Mouse (Mus musculus): ENCODE measurements around the gene Setd3. TPM values are rescaled to one million over a fixed set of nuclear protein-coding genes. Genes with fewer than 3 reads are reported as not detected.
"Not testable (repeated sequence)": the region's sequence is repeated elsewhere in the genome, so short reads cannot be mapped to it uniquely, and the experiment has no call there.

The Setd3 gene
- total and polyA plus RNA-seq, 3 experiments: 25.0 to 99.8 (median 84.6) TPM

GRCm38 (mm10) chr12:108118503-108118901 lies 60.6 kb downstream of the Setd3 start:
- WGBS: 68% methylated on average over 10 of the region's 10 CpGs
- no peaks in the 10 kb centered on the region for H3K27me3 ChIP-seq (ENCODE audit: control insufficient read depth, insufficient read depth, low read length)
- intact Hi-C loops (cut with DNase I): no loop called here
- no peak overlapping the region for H3K9ac ChIP-seq (ENCODE audit: low read depth, low read length)
- no peak overlapping the region for H3K4me3 ChIP-seq
- DNase-seq: no peak
- TF ChIP-seq POLR2A (IDR thresholded peaks at IDR 0.05; ENCODE audit: insufficient read depth, low read depth, low read length) (no peak), CTCF (IDR thresholded peaks at IDR 0.05) (no peak), EP300 (IDR thresholded peaks at IDR 0.05; ENCODE audit: insufficient read depth, low read depth, low read length) (no peak)
- no peaks in the 10 kb centered on the region for H3K79me2 ChIP-seq (replicated peaks; ENCODE audit: control insufficient read depth, insufficient read depth, low read length)
- no peaks in the 10 kb centered on the region; the same call in 1 of the 2 replicates for H3K4me1 ChIP-seq (ENCODE audit: control insufficient read depth, insufficient read depth, low read length)
- H3K36me3 ChIP-seq (ENCODE audit: control insufficient read depth, insufficient read depth, low read length): peaks cover 3% of the 10 kb centered on the region
- no peak overlapping the region for H3K27ac ChIP-seq

GRCm38 (mm10) chr12:108111191-108111590 lies 67.9 kb downstream of the Setd3 start:
- no peak for DNase-seq
- no peak overlapping the region for H3K4me3 ChIP-seq
- intact Hi-C loops (cut with DNase I): no loop called here
- WGBS: 94% methylated on average over 12 of the region's 12 CpGs
- no peaks in the 10 kb centered on the region for H3K79me2 ChIP-seq (replicated peaks; ENCODE audit: control insufficient read depth, insufficient read depth, low read length)
- no peak overlapping the region for H3K27ac ChIP-seq
- no peak overlapping the region for H3K9ac ChIP-seq (ENCODE audit: low read depth, low read length)
- TF ChIP-seq EP300 (IDR thresholded peaks at IDR 0.05; ENCODE audit: insufficient read depth, low read depth, low read length) (no peak), POLR2A (IDR thresholded peaks at IDR 0.05; ENCODE audit: insufficient read depth, low read depth, low read length) (no peak), CTCF (IDR thresholded peaks at IDR 0.05) (no peak)
- H3K4me1 ChIP-seq (ENCODE audit: control insufficient read depth, insufficient read depth, low read length): no peaks in the 10 kb centered on the region
- no peaks in the 10 kb centered on the region for H3K36me3 ChIP-seq (ENCODE audit: control insufficient read depth, insufficient read depth, low read length)
- H3K27me3 ChIP-seq (ENCODE audit: control insufficient read depth, insufficient read depth, low read length): no peaks in the 10 kb centered on the region

GRCm38 (mm10) chr12:108110674-108111073 lies 68.4 kb downstream of the Setd3 start:
- Histone ChIP-seq H3K79me2 (replicated peaks; ENCODE audit: control insufficient read depth, insufficient read depth, low read length) (no peaks in the 10 kb centered on the region), H3K36me3 (ENCODE audit: control insufficient read depth, insufficient read depth, low read length) (no peaks in the 10 kb centered on the region), H3K4me1 (ENCODE audit: control insufficient read depth, insufficient read depth, low read length) (no peaks in the 10 kb centered on the region), H3K27ac (no peak overlapping the region), H3K9ac (ENCODE audit: low read depth, low read length) (no peak overlapping the region), H3K27me3 (ENCODE audit: control insufficient read depth, insufficient read depth, low read length) (no peaks in the 10 kb centered on the region), H3K4me3 (no peak overlapping the region)
- no peak for DNase-seq
- intact Hi-C loops (cut with DNase I): no loop called here
- TF ChIP-seq CTCF (IDR thresholded peaks at IDR 0.05): no peak
- WGBS: 93% methylated on average over 3 of the region's 3 CpGs

GRCm38 (mm10) chr12:108109732-108110131 lies 69.4 kb downstream of the Setd3 start:
- no peak overlapping the region for H3K27ac ChIP-seq
- no peaks in the 10 kb centered on the region for H3K36me3 ChIP-seq (ENCODE audit: control insufficient read depth, insufficient read depth, low read length)
- no peak overlapping the region for H3K4me3 ChIP-seq
- H3K79me2 ChIP-seq (replicated peaks; ENCODE audit: control insufficient read depth, insufficient read depth, low read length): no peaks in the 10 kb centered on the region
- DNase-seq: no peak
- no peak overlapping the region for H3K9ac ChIP-seq (ENCODE audit: low read depth, low read length)
- TF ChIP-seq EP300 (IDR thresholded peaks at IDR 0.05; ENCODE audit: insufficient read depth, low read depth, low read length) (no peak), POLR2A (IDR thresholded peaks at IDR 0.05; ENCODE audit: insufficient read depth, low read depth, low read length) (no peak), CTCF (IDR thresholded peaks at IDR 0.05) (no peak)
- intact Hi-C loops (cut with DNase I): no loop called here
- no peaks in the 10 kb centered on the region for H3K27me3 ChIP-seq (ENCODE audit: control insufficient read depth, insufficient read depth, low read length)
- 65% methylated on average over 4 of the region's 4 CpGs for WGBS
- no peaks in the 10 kb centered on the region for H3K4me1 ChIP-seq (ENCODE audit: control insufficient read depth, insufficient read depth, low read length)

GRCm38 (mm10) chr12:108108591-108108990 lies 70.5 kb downstream of the Setd3 start:
- H3K79me2 ChIP-seq (replicated peaks; ENCODE audit: control insufficient read depth, insufficient read depth, low read length); intact Hi-C loops (cut with DNase I); H3K4me1 ChIP-seq (ENCODE audit: control insufficient read depth, insufficient read depth, low read length); H3K9ac ChIP-seq (ENCODE audit: low read depth, low read length); H3K4me3 ChIP-seq; H3K27me3 ChIP-seq (ENCODE audit: control insufficient read depth, insufficient read depth, low read length); H3K36me3 ChIP-seq (ENCODE audit: control insufficient read depth, insufficient read depth, low read length); H3K27ac ChIP-seq: not testable (repeated sequence)
- 37% methylated on average over 7 of the region's 7 CpGs for WGBS
- DNase-seq: peak in 1 of 2 experiments; percentile 30

- no peak for TF ChIP-seq CTCF (IDR thresholded peaks at IDR 0.05)
- no peak for TF ChIP-seq EP300 (IDR thresholded peaks at IDR 0.05; ENCODE audit: insufficient read depth, low read depth, low read length)
- TF ChIP-seq POLR2A (IDR thresholded peaks at IDR 0.05; ENCODE audit: insufficient read depth, low read depth, low read length): no peak
- H3K27me3 ChIP-seq (ENCODE audit: control insufficient read depth, insufficient read depth, low read length): no peaks in the 10 kb centered on the region
Observed at GRCm38 (mm10) chr12:108103292-108103691, 75.8 kb downstream of the Setd3 start.

GRCm38 (mm10) chr12:108102119-108102518 lies 77.0 kb downstream of the Setd3 start:
- Histone ChIP-seq H3K79me2 (replicated peaks; ENCODE audit: control insufficient read depth, insufficient read depth, low read length) (no peaks in the 10 kb centered on the region), H3K9ac (ENCODE audit: low read depth, low read length) (no peak overlapping the region), H3K27ac (no peak overlapping the region), H3K27me3 (ENCODE audit: control insufficient read depth, insufficient read depth, low read length) (no peaks in the 10 kb centered on the region), H3K4me1 (ENCODE audit: control insufficient read depth, insufficient read depth, low read length) (no peaks in the 10 kb centered on the region), H3K4me3 (no peak overlapping the region), H3K36me3 (ENCODE audit: control insufficient read depth, insufficient read depth, low read length) (no peaks in the 10 kb centered on the region)
- TF ChIP-seq EP300 (IDR thresholded peaks at IDR 0.05; ENCODE audit: insufficient read depth, low read depth, low read length) (no peak), CTCF (IDR thresholded peaks at IDR 0.05) (no peak), POLR2A (IDR thresholded peaks at IDR 0.05; ENCODE audit: insufficient read depth, low read depth, low read length) (no peak)
- intact Hi-C loops (cut with DNase I): no loop called here
- no peak for DNase-seq
- WGBS: 58% methylated on average over 2 of the region's 2 CpGs

More at GRCm38 (mm10) chr12:108103292-108103691, 75.8 kb downstream of the Setd3 start:
- Histone ChIP-seq H3K9ac (ENCODE audit: low read depth, low read length) (no peak overlapping the region), H3K4me1 (ENCODE audit: control insufficient read depth, insufficient read depth, low read length) (no peaks in the 10 kb centered on the region), H3K79me2 (replicated peaks; ENCODE audit: control insufficient read depth, insufficient read depth, low read length) (no peaks in the 10 kb centered on the region), H3K4me3 (no peak overlapping the region), H3K27ac (no peak overlapping the region), H3K36me3 (ENCODE audit: control insufficient read depth, insufficient read depth, low read length) (no peaks in the 10 kb centered on the region)
- intact Hi-C loops (cut with DNase I): no loop called here
- DNase-seq: no peak
- WGBS: 40% methylated on average over 6 of the region's 6 CpGs

All from heart, adult 2 months (tissue).